Mouse (Mus musculus) liver, embryonic 12.5 days (tissue): ENCODE measurements around the gene Rp9. TPM values are rescaled to one million over a fixed set of nuclear protein-coding genes. Genes with fewer than 3 reads are reported as not detected.

Experiments
- ATAC-seq: fragments of 200-750 bp; cut with Nextera tagmentation; 2 replicates; pipeline ENCODE4 v1.8.0; 2017; ENCODE audit warnings: moderate number of reproducible peaks, mild to moderate bottlenecking, moderate library complexity
- H3K27ac ChIP-seq: fragments of 300-500 bp; sonication (generic); 2 replicates; pipeline ENCODE4 v1.5.1; 2016; ENCODE audit warnings: mild to moderate bottlenecking
- H3K27me3 ChIP-seq: fragments of 300-500 bp; sonication (generic); replicated peaks from 2 replicates; pipeline ENCODE4 v1.6.1; 2016; ENCODE audit warnings: mild to moderate bottlenecking, moderate library complexity
- H3K36me3 ChIP-seq: fragments of 300-500 bp; sonication (generic); 2 replicates; pipeline ENCODE4 v1.6.1; 2016; ENCODE audit warnings: mild to moderate bottlenecking, moderate library complexity
- H3K4me1 ChIP-seq: fragments of 300-500 bp; sonication (generic); 2 replicates; pipeline ENCODE4 v1.6.1; 2016
- H3K4me2 ChIP-seq: fragments of 300-500 bp; sonication (generic); 2 replicates; pipeline ENCODE4 v1.6.1; 2016; ENCODE audit warnings: mild to moderate bottlenecking, moderate library complexity
- H3K4me3 ChIP-seq: fragments of 300-500 bp; sonication (generic); 2 replicates; pipeline ENCODE4 v1.5.1; 2016; ENCODE audit warnings: mild to moderate bottlenecking, moderate library complexity
- H3K9ac ChIP-seq: fragments of 300-500 bp; sonication (generic); 2 replicates; pipeline ENCODE4 v1.6.1; 2016; ENCODE audit warnings: mild to moderate bottlenecking, moderate library complexity
- H3K9me3 ChIP-seq: fragments of 300-500 bp; sonication (generic); replicated peaks from 2 replicates; pipeline ENCODE4 v1.6.1; 2016; ENCODE audit warnings: mild to moderate bottlenecking, moderate library complexity
- WGBS: fragments of 180-500 bp; shearing (Covaris S2); methylation state at CpG from one replicate; pipeline ENCODE4 v1.1.7; 2016; ENCODE audit not compliant: insufficient replicate concordance; 5-methylcytosine and 5-hydroxymethylcytosine counted together
- polyA plus RNA-seq: library from polyadenylated mRNA; unstranded; fragments of >200 nt; fragmentation: Nextera tagmentation; extraction: Ambion mirVana; gene quantifications from 2 replicates; pipeline ENCODE4 v1.2.1, GENCODE M21; 2016

The Rp9 gene
- 55.7 and 56.0 TPM in 2 replicates for polyA plus RNA-seq

DNA sequence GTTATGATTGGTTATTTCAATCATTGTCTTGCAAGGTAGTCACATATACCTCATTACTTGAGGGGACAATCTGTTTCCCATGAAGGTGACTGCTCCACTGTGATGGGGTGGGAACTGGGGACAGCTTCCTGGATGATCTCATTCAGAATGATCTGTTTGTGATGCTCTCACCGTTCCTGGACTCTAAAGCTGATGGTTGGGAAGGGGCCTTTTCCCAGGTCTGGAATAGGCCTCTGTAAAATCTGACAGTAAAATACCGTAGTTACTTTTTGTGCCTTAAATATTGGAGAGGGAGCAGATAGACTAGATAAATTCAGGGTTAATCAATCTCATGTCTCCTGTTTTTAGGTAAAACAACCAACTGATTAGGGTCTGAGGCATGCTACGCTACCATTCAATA is at the start of gene Rp9:
Rp9 (minus strand) TSS at position 101 of the 400 bp plus-strand sequence.
- peaks cover 17% of the 10 kb centered on the region for H3K4me1 ChIP-seq
- 74% methylated on average over 3 of the region's 3 CpGs for WGBS
- H3K4me2 ChIP-seq, result peak within 1 kb of the TSS; percentile 99
- H3K27ac ChIP-seq, result peak within 1 kb of the TSS; percentile 84
- H3K27me3 ChIP-seq, result no peaks in the 10 kb centered on the region
- peak within 1 kb of the TSS; percentile 82 for H3K4me3 ChIP-seq
- ATAC-seq, result no peak
- no peaks in the 10 kb centered on the region for H3K9me3 ChIP-seq
- H3K36me3 ChIP-seq, result peaks cover 13% of the 10 kb centered on the region
- H3K9ac ChIP-seq, result peak within 1 kb of the TSS; percentile 91; the same call in 1 of the 2 replicates

GRCm38 (mm10) chr9:22518394-22519041 is 49.0 kb upstream of the Rp9 start:
- Histone ChIP-seq H3K4me2 (no peak overlapping the region), H3K4me3 (no peak overlapping the region), H3K27ac (no peak overlapping the region), H3K9ac (no peak overlapping the region), H3K36me3 (no peaks in the 10 kb centered on the region), H3K4me1 (no peaks in the 10 kb centered on the region), H3K9me3 (no peaks in the 10 kb centered on the region), H3K27me3 (no peaks in the 10 kb centered on the region)
- WGBS, result 75% methylated on average over 3 of the region's 3 CpGs
- ATAC-seq, result peak; percentile 67; the same call in 1 of the 2 replicates

- H3K4me3 ChIP-seq, result no peak overlapping the region
- no peaks in the 10 kb centered on the region for H3K9me3 ChIP-seq
- H3K36me3 ChIP-seq, result no peaks in the 10 kb centered on the region
- H3K9ac ChIP-seq, result no peak overlapping the region
- H3K27me3 ChIP-seq, result no peaks in the 10 kb centered on the region
- H3K27ac ChIP-seq, result no peak overlapping the region
- WGBS, result 56% methylated on average over 4 of the region's 4 CpGs
- no peaks in the 10 kb centered on the region for H3K4me1 ChIP-seq
- H3K4me2 ChIP-seq, result no peak overlapping the region
- no peak for ATAC-seq
These were observed 45.5 kb upstream of the Rp9 start for GRCm38 (mm10) chr9:22515076-22515475.

DNA sequence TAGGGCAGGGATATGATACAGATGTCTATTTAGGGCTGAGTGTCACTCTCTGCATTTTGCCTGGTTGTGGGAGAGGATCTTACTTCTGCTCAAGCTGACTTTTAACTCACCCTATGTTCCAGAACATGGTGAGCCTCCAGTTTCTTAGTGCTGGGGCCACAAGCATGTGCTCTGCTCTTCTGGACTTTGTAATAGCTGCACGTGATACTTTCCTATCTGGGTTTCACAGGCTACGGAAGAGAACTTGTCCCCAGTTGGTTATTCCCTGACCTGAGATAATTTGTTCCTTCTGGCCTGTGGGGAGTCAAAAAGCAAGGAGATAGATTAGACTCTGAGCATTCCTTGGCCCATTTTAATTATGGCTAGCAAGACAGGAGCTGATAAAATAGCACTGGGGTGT is 36.0 kb upstream of the Rp9 start:
- Histone ChIP-seq H3K9ac (no peak overlapping the region), H3K27me3 (no peaks in the 10 kb centered on the region), H3K36me3 (no peaks in the 10 kb centered on the region), H3K9me3 (no peaks in the 10 kb centered on the region), H3K4me2 (no peak overlapping the region), H3K27ac (no peak overlapping the region), H3K4me3 (no peak overlapping the region), H3K4me1 (peaks cover 14% of the 10 kb centered on the region)
- WGBS, result 52% methylated on average over 2 of the region's 2 CpGs
- peak; percentile 32; the same call in 1 of the 2 replicates for ATAC-seq

- Histone ChIP-seq H3K4me3 (no peak overlapping the region), H3K36me3 (no peaks in the 10 kb centered on the region), H3K27ac (no peak overlapping the region), H3K27me3 (no peaks in the 10 kb centered on the region), H3K9ac (no peak overlapping the region), H3K4me1 (peaks cover 14% of the 10 kb centered on the region), H3K9me3 (no peaks in the 10 kb centered on the region), H3K4me2 (no peak overlapping the region)
- ATAC-seq, result no peak
- WGBS, result 84% methylated on average over 5 of the region's 5 CpGs
These were observed 34.0 kb upstream of the Rp9 start for GRCm38 (mm10) chr9:22503581-22503980.

DNA sequence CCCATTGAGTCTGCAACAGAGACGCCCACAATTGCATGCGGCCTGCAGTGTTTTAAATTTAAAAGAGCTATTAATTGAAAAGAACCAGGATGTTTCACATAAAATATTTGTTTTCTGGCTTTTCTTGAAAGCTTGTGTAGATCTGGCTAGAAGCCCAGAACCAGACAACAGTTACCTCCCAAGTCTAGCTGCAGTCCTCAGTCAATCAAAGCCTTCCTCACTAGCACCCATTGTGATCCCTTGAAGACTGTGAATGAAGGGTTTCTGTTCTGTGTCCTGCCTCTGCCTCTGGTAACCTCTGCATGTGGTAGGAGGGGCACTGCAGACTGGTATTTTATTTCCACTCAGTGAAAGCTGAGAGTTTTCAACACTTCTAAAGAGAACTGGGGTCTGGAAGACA is 33.4 kb upstream of the Rp9 start:
- H3K9ac ChIP-seq, result no peak overlapping the region
- H3K9me3 ChIP-seq, result no peaks in the 10 kb centered on the region
- 80% methylated on average over 2 of the region's 2 CpGs for WGBS
- H3K27ac ChIP-seq, result no peak overlapping the region
- peaks cover 14% of the 10 kb centered on the region for H3K4me1 ChIP-seq
- no peak overlapping the region for H3K4me2 ChIP-seq
- no peak for ATAC-seq
- H3K36me3 ChIP-seq, result no peaks in the 10 kb centered on the region
- no peaks in the 10 kb centered on the region for H3K27me3 ChIP-seq
- H3K4me3 ChIP-seq, result no peak overlapping the region

DNA sequence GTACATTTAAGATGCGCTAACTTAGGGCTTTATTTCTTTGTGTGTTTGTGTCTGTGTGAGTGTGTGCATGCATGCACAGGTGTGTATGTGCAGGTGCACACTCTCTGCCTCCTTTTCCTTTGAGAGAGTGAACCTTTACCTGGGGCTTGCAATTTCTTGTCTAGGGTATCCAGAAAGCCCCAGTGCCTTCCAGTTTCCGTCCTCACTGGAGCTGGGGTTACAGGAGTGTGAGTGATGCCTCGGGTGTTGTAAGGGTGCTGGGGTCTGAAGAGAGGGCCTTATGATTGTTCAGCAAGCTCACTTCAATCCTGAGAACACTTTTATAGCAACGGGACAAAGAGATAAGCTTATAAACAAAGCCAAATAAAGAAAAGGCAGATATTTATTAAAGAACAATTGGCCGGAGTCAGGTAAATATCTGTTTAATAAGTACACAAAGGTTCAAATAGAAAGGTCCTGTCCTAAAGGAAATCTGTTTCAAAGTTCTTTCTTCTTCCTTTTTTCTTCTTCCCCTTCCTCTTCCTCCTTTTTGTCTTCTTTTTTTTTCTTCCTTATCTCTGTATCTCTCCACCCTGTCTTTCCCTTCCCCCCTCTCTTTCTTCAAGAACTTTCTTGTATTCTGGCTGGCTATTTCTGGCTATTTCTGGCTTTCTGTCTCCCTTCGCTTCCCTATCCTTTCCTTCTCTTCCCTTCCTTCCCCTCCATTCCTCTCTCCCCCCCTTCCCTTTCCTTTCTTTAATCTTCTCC is 27.7 kb upstream of the Rp9 start:
- no peak overlapping the region for H3K4me3 ChIP-seq
- no peaks in the 10 kb centered on the region for H3K36me3 ChIP-seq
- H3K9me3 ChIP-seq, result no peaks in the 10 kb centered on the region
- 65% methylated on average over 6 of the region's 6 CpGs for WGBS
- no peak for ATAC-seq
- H3K4me2 ChIP-seq, result no peak overlapping the region
- H3K27ac ChIP-seq, result no peak overlapping the region
- H3K27me3 ChIP-seq, result no peaks in the 10 kb centered on the region
- H3K4me1 ChIP-seq, result no peaks in the 10 kb centered on the region
- no peak overlapping the region for H3K9ac ChIP-seq

DNA sequence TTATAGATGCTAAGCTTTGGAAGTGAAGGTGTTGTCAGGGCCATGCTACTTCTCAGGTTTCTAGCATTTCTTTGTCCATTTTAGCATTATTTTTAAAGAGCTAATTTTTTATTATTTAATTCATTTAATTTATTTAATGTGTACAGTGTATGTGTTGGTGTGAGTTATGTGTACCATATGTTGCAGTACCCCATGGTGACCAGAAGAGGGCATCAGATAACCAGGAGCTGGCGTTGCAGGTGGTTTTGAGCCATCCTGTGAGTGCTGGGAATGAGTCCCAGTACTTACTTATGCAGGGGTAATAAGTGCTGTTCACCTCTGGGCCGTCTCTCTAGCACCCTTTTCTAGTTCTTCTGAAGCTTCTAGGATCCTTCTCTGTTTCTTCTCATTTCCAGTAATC is 25.6 kb upstream of the Rp9 start:
- no peaks in the 10 kb centered on the region for H3K36me3 ChIP-seq
- no peak overlapping the region for H3K27ac ChIP-seq
- H3K4me3 ChIP-seq, result no peak overlapping the region
- H3K4me2 ChIP-seq, result no peak overlapping the region
- H3K9me3 ChIP-seq, result no peaks in the 10 kb centered on the region
- no peak for ATAC-seq
- no peaks in the 10 kb centered on the region for H3K4me1 ChIP-seq
- no peak overlapping the region for H3K9ac ChIP-seq
- H3K27me3 ChIP-seq, result no peaks in the 10 kb centered on the region
- WGBS, result 67% methylated on average over 2 of the region's 2 CpGs

GRCm38 (mm10) chr9:22494203-22494807 is 24.8 kb upstream of the Rp9 start:
- no peak overlapping the region for H3K9ac ChIP-seq
- no peak overlapping the region for H3K4me3 ChIP-seq
- H3K4me2 ChIP-seq, result no peak overlapping the region
- H3K9me3 ChIP-seq, result no peaks in the 10 kb centered on the region
- H3K27ac ChIP-seq, result no peak overlapping the region
- no peaks in the 10 kb centered on the region for H3K27me3 ChIP-seq
- H3K4me1 ChIP-seq, result no peaks in the 10 kb centered on the region
- H3K36me3 ChIP-seq, result no peaks in the 10 kb centered on the region
- ATAC-seq, result no peak
- WGBS, result 60% methylated on average over 9 of the region's 9 CpGs

DNA sequence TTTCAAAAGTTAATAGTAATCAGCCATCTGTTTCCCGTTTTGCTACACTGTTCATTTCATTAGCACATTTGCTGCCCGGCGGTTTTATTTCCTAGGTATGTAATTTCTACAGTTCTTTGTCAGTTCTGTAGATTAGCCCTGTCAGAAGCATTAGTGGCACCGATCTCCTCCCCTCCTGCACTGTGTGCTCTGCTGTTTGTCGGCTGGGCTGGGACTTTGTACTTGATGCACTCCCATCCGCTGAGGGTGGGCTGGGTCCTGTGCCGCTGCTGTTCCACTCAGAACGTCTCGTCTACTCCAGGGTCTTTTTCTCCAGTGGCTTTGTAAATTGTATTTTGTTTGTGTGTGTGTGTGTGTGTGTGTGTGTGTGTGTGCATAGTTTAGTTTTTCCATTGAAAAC is 19.4 kb upstream of the Rp9 start:
- Histone ChIP-seq H3K36me3 (no peaks in the 10 kb centered on the region), H3K9me3 (no peaks in the 10 kb centered on the region), H3K4me3 (no peak overlapping the region), H3K27ac (no peak overlapping the region), H3K4me1 (0 out of 2 replicates have a peak, but pooled peaks cover 5% of the 10 kb centered on the region), H3K27me3 (no peaks in the 10 kb centered on the region), H3K9ac (no peak overlapping the region), H3K4me2 (no peak overlapping the region)
- no peak for ATAC-seq
- 64% methylated on average over 9 of the region's 9 CpGs for WGBS

DNA sequence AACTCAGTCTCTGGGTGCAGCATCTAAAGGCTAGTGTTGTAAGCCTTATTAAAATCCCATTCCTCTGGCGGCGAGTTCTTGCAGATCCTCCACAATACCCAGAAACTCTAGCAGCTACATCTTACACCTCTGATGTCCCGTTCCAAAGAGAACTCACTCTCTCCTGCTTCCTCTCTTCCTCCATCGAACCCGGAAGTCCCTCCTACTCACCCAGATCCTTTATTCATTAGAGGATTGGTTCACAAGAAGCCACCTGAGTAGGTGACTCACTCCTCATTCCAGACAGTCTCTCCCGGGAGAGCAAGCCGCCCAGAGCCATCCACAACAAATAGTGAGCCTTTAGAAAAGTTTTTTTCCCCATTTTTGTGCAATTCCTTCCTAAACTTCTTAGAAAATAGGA is 16.7 kb upstream of the Rp9 start:
- no peak for ATAC-seq
- Histone ChIP-seq H3K9ac (no peak overlapping the region), H3K27me3 (no peaks in the 10 kb centered on the region), H3K9me3 (no peaks in the 10 kb centered on the region), H3K36me3 (no peaks in the 10 kb centered on the region), H3K4me1 (0 out of 2 replicates have a peak, but pooled peaks cover 5% of the 10 kb centered on the region), H3K4me2 (no peak overlapping the region), H3K27ac (no peak overlapping the region), H3K4me3 (no peak overlapping the region)
- WGBS, result 75% methylated on average over 7 of the region's 7 CpGs
